Mouse (Mus musculus): ENCODE measurements around the gene Prpf31. TPM values are rescaled to one million over a fixed set of nuclear protein-coding genes. Genes with fewer than 3 reads are reported as not detected.
A peak's percentile ranks its signal among the peaks of the same experiment; 100 is the strongest.

Prpf31 gene
- polyA plus RNA-seq, 1 experiment from 2014 or later: 66.3 TPM

DNA sequence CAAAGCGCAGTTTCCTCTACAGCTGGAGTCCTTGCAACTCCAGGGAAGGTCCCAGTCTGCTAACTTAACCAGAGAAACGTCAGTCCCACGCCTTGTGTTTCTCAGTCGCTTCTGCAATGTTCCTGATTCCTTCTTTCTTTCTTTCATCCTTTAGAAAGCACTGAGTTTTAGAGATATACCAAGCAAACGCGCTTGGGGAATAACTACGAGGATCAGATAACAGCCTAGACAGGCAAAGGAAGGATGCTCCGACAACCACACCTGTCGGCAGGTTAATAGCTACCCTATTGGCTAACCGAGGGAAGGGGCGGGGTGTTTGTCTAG lies 14.5 kb downstream of the Prpf31 start:
- DNase-seq (ENCODE audit: low spot score) (no peak), ATAC-seq (replicated peaks; ENCODE audit: low FRiP score, low read depth) (no peak)
- Histone ChIP-seq H3K36me3 (ENCODE audit: insufficient read depth, low read length) (peaks cover 11% of the 10 kb centered on the region; the same call in 1 of the 2 replicates), H3K4me2 (ENCODE audit: low read length) (peak overlapping the region; percentile 55), H3K27me3 (ENCODE audit: insufficient read depth, low read length) (no peaks in the 10 kb centered on the region), H3K4me3 (replicated peaks; ENCODE audit: low read depth, low read length) (peak overlapping the region; percentile 85), H3K9me3 (replicated peaks; ENCODE audit: low read length) (no peaks in the 10 kb centered on the region), H3K9ac (ENCODE audit: low read depth, low read length) (no peak overlapping the region), H3K4me1 (replicated peaks; ENCODE audit: insufficient read depth, low read length) (peaks cover 26% of the 10 kb centered on the region), H3K27ac (peak overlapping the region; percentile 71; the same call in 1 of the 2 replicates)
- 4% methylated on average over 11 of the region's 11 CpGs for WGBS
- TF ChIP-seq CTCF (IDR thresholded peaks at IDR 0.05; ENCODE audit: low read depth): no peak

- Histone ChIP-seq H3K4me2 (ENCODE audit: low read length) (peak within 1 kb of the TSS; percentile 71), H3K9me3 (replicated peaks; ENCODE audit: low read length) (no peaks in the 10 kb centered on the region), H3K27me3 (ENCODE audit: insufficient read depth, low read length) (no peaks in the 10 kb centered on the region), H3K9ac (ENCODE audit: low read depth, low read length) (peak within 1 kb of the TSS; percentile 98), H3K4me3 (replicated peaks; ENCODE audit: low read depth, low read length) (peak within 1 kb of the TSS; percentile 85), H3K27ac (peak within 1 kb of the TSS; percentile 99), H3K36me3 (ENCODE audit: insufficient read depth, low read length) (peaks cover 5% of the 10 kb centered on the region), H3K4me1 (replicated peaks; ENCODE audit: insufficient read depth, low read length) (peaks cover 26% of the 10 kb centered on the region)
- 1% methylated on average over 57 of the region's 58 CpGs for WGBS
- no peak for TF ChIP-seq CTCF (IDR thresholded peaks at IDR 0.05; ENCODE audit: low read depth)
- ATAC-seq (replicated peaks; ENCODE audit: low FRiP score, low read depth) (peak; percentile 98), DNase-seq (ENCODE audit: low spot score) (peak; percentile 99)
Measured at GRCm38 (mm10) chr7:3644672-3645487, 15.1 kb downstream of the Prpf31 start, which contains the start of gene Cnot3. Gene Cnot3 (plus strand): TSS chr7:3645268.

GRCm38 (mm10) chr7:3645488-3646025 lies 15.8 kb downstream of the Prpf31 start:
- under 1% methylated on average over 38 of the region's 58 CpGs for WGBS

DNA sequence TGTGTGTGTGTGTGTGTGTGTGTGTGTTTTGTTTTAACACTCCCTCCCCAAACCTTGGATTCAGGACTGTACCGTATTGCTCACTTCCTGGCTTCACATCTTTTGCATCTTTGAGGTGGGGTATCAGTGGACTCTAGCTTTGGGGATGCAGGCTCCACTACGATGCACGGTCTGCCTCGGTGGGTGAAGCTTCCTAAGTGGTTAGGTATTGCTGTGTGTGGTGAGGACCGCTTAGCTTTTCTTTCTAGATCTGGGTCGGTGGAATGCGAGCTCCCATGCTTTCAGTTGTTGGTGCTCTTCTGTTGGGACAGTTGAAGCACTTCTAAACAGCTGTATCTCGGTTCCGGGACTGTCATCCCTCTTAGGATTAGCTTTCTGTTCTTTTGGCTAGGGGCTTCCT lies 16.4 kb downstream of the Prpf31 start:
- H3K27me3 ChIP-seq (ENCODE audit: insufficient read depth, low read length): no peaks in the 10 kb centered on the region
- no peak for TF ChIP-seq CTCF (IDR thresholded peaks at IDR 0.05; ENCODE audit: low read depth)
- DNase-seq (ENCODE audit: low spot score) (peak; percentile 11), ATAC-seq (replicated peaks; ENCODE audit: low FRiP score, low read depth) (no peak)
- H3K4me2 ChIP-seq (ENCODE audit: low read length): peak overlapping the region; percentile 71
- H3K9ac ChIP-seq (ENCODE audit: low read depth, low read length): peak overlapping the region; percentile 98
- 0 out of 2 replicates have a peak overlapping the region, but pooled peaks have one; percentile 3 for H3K27ac ChIP-seq
- 12% methylated on average over 9 of the region's 9 CpGs for WGBS
- peaks cover 26% of the 10 kb centered on the region for H3K4me1 ChIP-seq (replicated peaks; ENCODE audit: insufficient read depth, low read length)
- peak overlapping the region; percentile 85 for H3K4me3 ChIP-seq (replicated peaks; ENCODE audit: low read depth, low read length)
- peaks cover 9% of the 10 kb centered on the region for H3K36me3 ChIP-seq (ENCODE audit: insufficient read depth, low read length)
- H3K9me3 ChIP-seq (replicated peaks; ENCODE audit: low read length): no peaks in the 10 kb centered on the region

More at GRCm38 (mm10) chr7:3645488-3646025, 15.8 kb downstream of the Prpf31 start:
- H3K4me2 ChIP-seq (ENCODE audit: low read length): peak overlapping the region; percentile 71
- H3K27me3 ChIP-seq (ENCODE audit: insufficient read depth, low read length): no peaks in the 10 kb centered on the region
- H3K4me3 ChIP-seq (replicated peaks; ENCODE audit: low read depth, low read length): peak overlapping the region; percentile 85
- no peaks in the 10 kb centered on the region for H3K9me3 ChIP-seq (replicated peaks; ENCODE audit: low read length)
- peak overlapping the region; percentile 98 for H3K9ac ChIP-seq (ENCODE audit: low read depth, low read length)
- H3K4me1 ChIP-seq (replicated peaks; ENCODE audit: insufficient read depth, low read length): peaks cover 26% of the 10 kb centered on the region
- no peak for TF ChIP-seq CTCF (IDR thresholded peaks at IDR 0.05; ENCODE audit: low read depth)
- ATAC-seq (replicated peaks; ENCODE audit: low FRiP score, low read depth) (0 out of 2 replicates have a peak, but pooled peaks have one; percentile 2), DNase-seq (ENCODE audit: low spot score) (peak; percentile 25)
- peaks cover 3% of the 10 kb centered on the region; the same call in 1 of the 2 replicates for H3K36me3 ChIP-seq (ENCODE audit: insufficient read depth, low read length)
- peak overlapping the region; percentile 99 for H3K27ac ChIP-seq

- ATAC-seq (replicated peaks; ENCODE audit: low FRiP score, low read depth) (no peak), DNase-seq (ENCODE audit: low spot score) (no peak)
- WGBS: 52% methylated on average over 4 of the region's 4 CpGs
- no peaks in the 10 kb centered on the region for H3K9me3 ChIP-seq (replicated peaks; ENCODE audit: low read length)
- no peak for TF ChIP-seq CTCF (IDR thresholded peaks at IDR 0.05; ENCODE audit: low read depth)
- 0 out of 2 replicates have a peak overlapping the region, but pooled peaks have one; percentile 3 for H3K27ac ChIP-seq
- H3K4me2 ChIP-seq (ENCODE audit: low read length): peak overlapping the region; percentile 71
- peaks cover 26% of the 10 kb centered on the region for H3K4me1 ChIP-seq (replicated peaks; ENCODE audit: insufficient read depth, low read length)
- H3K36me3 ChIP-seq (ENCODE audit: insufficient read depth, low read length): peaks cover 14% of the 10 kb centered on the region
- peak overlapping the region; percentile 85 for H3K4me3 ChIP-seq (replicated peaks; ENCODE audit: low read depth, low read length)
- H3K27me3 ChIP-seq (ENCODE audit: insufficient read depth, low read length): no peaks in the 10 kb centered on the region
- H3K9ac ChIP-seq (ENCODE audit: low read depth, low read length): peak overlapping the region; percentile 98
Measured at GRCm38 (mm10) chr7:3646641-3647040, 16.9 kb downstream of the Prpf31 start.

- no peaks in the 10 kb centered on the region for H3K4me1 ChIP-seq (replicated peaks; ENCODE audit: insufficient read depth, low read length)
- H3K27me3 ChIP-seq (ENCODE audit: insufficient read depth, low read length): no peaks in the 10 kb centered on the region
- no peak for ATAC-seq (replicated peaks; ENCODE audit: low FRiP score, low read depth)
- no peak overlapping the region for H3K9ac ChIP-seq (ENCODE audit: low read depth, low read length)
- no peak overlapping the region for H3K4me3 ChIP-seq (replicated peaks; ENCODE audit: low read depth, low read length)
- H3K4me2 ChIP-seq (ENCODE audit: low read length): no peak overlapping the region
- no peak for TF ChIP-seq CTCF (IDR thresholded peaks at IDR 0.05; ENCODE audit: low read depth)
- no peak overlapping the region for H3K27ac ChIP-seq
- WGBS: 89% methylated on average over 4 of the region's 4 CpGs
- no peak for DNase-seq (ENCODE audit: low spot score)
- no peaks in the 10 kb centered on the region for H3K9me3 ChIP-seq (replicated peaks; ENCODE audit: low read length)
- peaks cover 80% of the 10 kb centered on the region for H3K36me3 ChIP-seq (ENCODE audit: insufficient read depth, low read length)
Measured at GRCm38 (mm10) chr7:3656966-3657365, 27.2 kb downstream of the Prpf31 start.

Data from kidney, postnatal 0 days (tissue).